ENCODE assay signal across 9 mouse cellular contexts in the genomic region with DNA sequence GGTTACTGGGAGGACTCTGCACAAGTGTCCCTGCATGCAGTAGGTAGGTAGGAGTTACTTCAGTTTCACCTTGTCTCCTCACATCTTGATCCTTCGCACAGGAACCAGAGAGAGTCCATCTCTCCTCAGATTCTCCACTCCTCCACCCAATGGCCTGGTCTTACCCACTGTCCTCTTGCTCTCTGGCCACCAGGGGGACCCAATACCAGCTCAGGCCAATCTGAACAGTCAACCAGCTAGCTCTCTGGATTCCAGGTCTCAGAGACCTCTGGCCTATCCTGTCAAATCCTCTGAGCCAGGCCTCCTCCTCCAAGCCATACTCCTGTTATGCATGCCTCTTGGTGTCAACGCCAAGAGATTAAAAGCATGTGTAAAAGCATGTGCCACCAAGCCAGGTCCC. TPM values are rescaled to one million over a fixed set of nuclear protein-coding genes. Genes with fewer than 3 reads are reported as not detected.
A peak's percentile ranks its signal among the peaks of the same experiment; 100 is the strongest.
DNase-seq lines count a peak whose midpoint lies in the region; ATAC-seq lines count a peak whose summit lies in the region.
"Had no signal": no experiment of that assay in that cellular context is flagged by ENCODE, and none has a peak within 500 bp of the region (broad histone marks: within the 10 kb centered on the region; RNA-seq: fewer than 3 reads in every experiment).

No protein-coding gene starts in this region.

- ATAC-seq in neural tube, embryonic 15.5 days (ENCODE audit: low FRiP score) = no peak

- no peak overlapping the region for H3K4me2 ChIP-seq in neural tube, embryonic 15.5 days

- DNase-seq in adrenal gland, postnatal 10 days = peak; percentile 68
- DNase-seq in adrenal gland, adult 18-20 months (ENCODE audit: low spot score in 2 of 2) = no peak
- peak; percentile 35 for DNase-seq in neural tube, embryonic 10.5 days (ENCODE audit: extremely low spot score, low spot score)
- peak; percentile 39 for DNase-seq in embryo, embryonic 11 days
- DNase-seq in kidney, postnatal 14 days = peak; percentile 74
- DNase-seq in naive thymus-derived CD4-positive, alpha-beta T cell, adult 2 months (ENCODE audit: low read depth) = peak; percentile 33
- DNase-seq in right cerebral cortex, postnatal 36 days (ENCODE audit: low spot score in 2 of 2) = no peak

- H3K27ac ChIP-seq in neural tube, embryonic 15.5 days (replicated peaks) = no peak overlapping the region

- 90% methylated on average over 2 of the region's 2 CpGs for WGBS in neural tube, embryonic 15.5 days

- no peaks in the 10 kb centered on the region for H3K27me3 ChIP-seq in neural tube, embryonic 15.5 days (replicated peaks)

- no peak overlapping the region for H3K4me3 ChIP-seq in neural tube, embryonic 15.5 days (replicated peaks)

- no peak overlapping the region for H3K9ac ChIP-seq in neural tube, embryonic 15.5 days (replicated peaks)

- peaks cover 80% of the 10 kb centered on the region for H3K36me3 ChIP-seq in neural tube, embryonic 15.5 days

- peaks cover 20% of the 10 kb centered on the region for H3K4me1 ChIP-seq in neural tube, embryonic 15.5 days

- no peaks in the 10 kb centered on the region for H3K9me3 ChIP-seq in neural tube, embryonic 15.5 days (replicated peaks)

RNA-seq across cellular contexts. Expression of gene Telo2, which starts 6.2 kb away (rescaled TPM):
- 10 to 100 TPM; 17.6 to 30.4 TPM for total RNA-seq in adrenal gland, postnatal 10 days (2021)
- total RNA-seq in adrenal gland, adult 18-20 months (2021) = 10 to 100 TPM; 18.4 to 21.9 TPM
- polyA plus RNA-seq in neural tube, embryonic 15.5 days (2015; fragmentation: Nextera tagmentation; extraction: Ambion mirVana) = 56.5 and 57.6 TPM in 2 replicates

RNA-seq across cellular contexts. Expression of gene Ptx4, which starts 11.0 kb away (rescaled TPM):
- total RNA-seq in adrenal gland, postnatal 10 days (2021) = under 1 TPM; 0.18 to 0.69 TPM
- not detected for total RNA-seq in adrenal gland, adult 18-20 months (2021)
- 0.13 TPM in 1 of 2 replicates, not detected in the other for polyA plus RNA-seq in neural tube, embryonic 15.5 days (2015; fragmentation: Nextera tagmentation; extraction: Ambion mirVana)

RNA-seq across cellular contexts. Expression of gene Clcn7, which starts 23.6 kb away (rescaled TPM):
- total RNA-seq in adrenal gland, postnatal 10 days (2021) = 10 to 100 TPM; 29.8 to 33.3 TPM
- total RNA-seq in adrenal gland, adult 18-20 months (2021) = 10 to 100 TPM; 42.0 to 43.7 TPM
- polyA plus RNA-seq in neural tube, embryonic 15.5 days (2015; fragmentation: Nextera tagmentation; extraction: Ambion mirVana) = 25.1 and 28.7 TPM in 2 replicates

RNA-seq across cellular contexts. Expression of gene Tmem204, which starts 26.2 kb away (rescaled TPM):
- total RNA-seq in adrenal gland, postnatal 10 days (2021) = 10 to 100 TPM; 23.1 to 31.8 TPM
- 10 to 100 TPM; 43.2 to 45.6 TPM for total RNA-seq in adrenal gland, adult 18-20 months (2021)
- polyA plus RNA-seq in neural tube, embryonic 15.5 days (2015; fragmentation: Nextera tagmentation; extraction: Ambion mirVana) = 11.4 and 13.3 TPM in 2 replicates

RNA-seq across cellular contexts. Expression of gene Ccdc154, which starts 52.7 kb away (rescaled TPM):
- total RNA-seq in adrenal gland, postnatal 10 days (2021) = not detected
- total RNA-seq in adrenal gland, adult 18-20 months (2021) = under 1 TPM; 0.10 to 0.13 TPM
- not detected in 2 replicates for polyA plus RNA-seq in neural tube, embryonic 15.5 days (2015; fragmentation: Nextera tagmentation; extraction: Ambion mirVana)
- polyA plus RNA-seq: heart, embryonic 14.5 days had no signal

Comparison
In these comparisons a context has a peak if more than half of its experiments do, and no peak if none do; other contexts are left out.
1. DNase-seq: peak in adrenal gland, postnatal 10 days (single experiment), neural tube, embryonic 10.5 days (single experiment), embryo, embryonic 11 days (single experiment), kidney, postnatal 14 days (single experiment) and naive thymus-derived CD4-positive, alpha-beta T cell, adult 2 months (single experiment); none in adrenal gland, adult 18-20 months (0 of 2) and right cerebral cortex, postnatal 36 days (0 of 2).